Mouse (Mus musculus): ENCODE measurements around the gene Atp6v0a1.

The Atp6v0a1 gene

GRCm38 (mm10) chr11:101027121-101027520 lies 17.9 kb downstream of the Atp6v0a1 start:
- no peak for DNase-seq (ENCODE audit: low spot score)

GRCm38 (mm10) chr11:101029320-101029719 lies 20.1 kb downstream of the Atp6v0a1 start:
- no peak for DNase-seq (ENCODE audit: low spot score)

GRCm38 (mm10) chr11:101030136-101030807 lies 21.0 kb downstream of the Atp6v0a1 start:
- no peak for DNase-seq (ENCODE audit: low spot score)

- no peak for DNase-seq (ENCODE audit: low spot score)
These were observed 21.5 kb downstream of the Atp6v0a1 start for GRCm38 (mm10) chr11:101030808-101031156.

- no peak for DNase-seq (ENCODE audit: low spot score)
These were observed 22.2 kb downstream of the Atp6v0a1 start for GRCm38 (mm10) chr11:101031470-101031869.

- DNase-seq (ENCODE audit: low spot score): no peak
These were observed 24.7 kb downstream of the Atp6v0a1 start for GRCm38 (mm10) chr11:101033856-101034500.

GRCm38 (mm10) chr11:101034614-101035327 lies 25.5 kb downstream of the Atp6v0a1 start:
- no peak for DNase-seq (ENCODE audit: low spot score)

- no peak for DNase-seq (ENCODE audit: low spot score)
These were observed 26.1 kb downstream of the Atp6v0a1 start for GRCm38 (mm10) chr11:101035328-101035695.

GRCm38 (mm10) chr11:101037795-101038194 lies 28.5 kb downstream of the Atp6v0a1 start:
- no peak for DNase-seq (ENCODE audit: low spot score)

GRCm38 (mm10) chr11:101045826-101046225 lies 36.6 kb downstream of the Atp6v0a1 start:
- no peak for DNase-seq (ENCODE audit: low spot score)

GRCm38 (mm10) chr11:101046440-101046839 lies 37.2 kb downstream of the Atp6v0a1 start:
- DNase-seq (ENCODE audit: low spot score): no peak

- DNase-seq (ENCODE audit: low spot score): no peak
These were observed 38.2 kb downstream of the Atp6v0a1 start for GRCm38 (mm10) chr11:101047502-101047901.

GRCm38 (mm10) chr11:101050359-101050758 lies 41.1 kb downstream of the Atp6v0a1 start:
- DNase-seq (ENCODE audit: low spot score): no peak

- no peak for DNase-seq (ENCODE audit: low spot score)
These were observed 41.8 kb downstream of the Atp6v0a1 start for GRCm38 (mm10) chr11:101051051-101051493.

- DNase-seq (ENCODE audit: low spot score): no peak
These were observed 42.4 kb downstream of the Atp6v0a1 start for GRCm38 (mm10) chr11:101051617-101052016.

- DNase-seq (ENCODE audit: low spot score): peak; percentile 46
These were observed 43.7 kb downstream of the Atp6v0a1 start for GRCm38 (mm10) chr11:101052751-101053473.

GRCm38 (mm10) chr11:101053974-101054373 lies 44.7 kb downstream of the Atp6v0a1 start:
- no peak for DNase-seq (ENCODE audit: low spot score)

GRCm38 (mm10) chr11:101055418-101055817 lies 46.2 kb downstream of the Atp6v0a1 start:
- no peak for DNase-seq (ENCODE audit: low spot score)

- peak; percentile 60 for DNase-seq (ENCODE audit: low spot score)
These were observed 47.6 kb downstream of the Atp6v0a1 start for GRCm38 (mm10) chr11:101056885-101057284.

- peak; percentile 92 for DNase-seq (ENCODE audit: low spot score)
These were observed 48.6 kb downstream of the Atp6v0a1 start for GRCm38 (mm10) chr11:101057860-101058259.

- DNase-seq (ENCODE audit: low spot score): no peak
These were observed 49.5 kb downstream of the Atp6v0a1 start for GRCm38 (mm10) chr11:101058726-101059125.

- DNase-seq (ENCODE audit: low spot score): no peak
These were observed 50.2 kb downstream of the Atp6v0a1 start for GRCm38 (mm10) chr11:101059473-101059872.
